Mouse (Mus musculus) lung, embryonic 14.5 days (tissue): ENCODE results near the gene Selenow. TPM values are rescaled to one million over a fixed set of nuclear protein-coding genes. Genes with fewer than 3 reads are reported as not detected.
A peak's percentile ranks its signal among the peaks of the same experiment; 100 is the strongest.

ENCODE experiments used
- ATAC-seq: fragments of 200-750 bp; cut with Nextera tagmentation; 2 replicates; pipeline ENCODE4 v1.8.0; 2017; ENCODE audit warnings: mild to moderate bottlenecking, moderate TSS enrichment, moderate library complexity; ENCODE audit not compliant: insufficient read depth
- DNase-seq: peaks from one replicate; pipeline ENCODE4 v3.0.0-alpha.2; 2015
- H3K27ac ChIP-seq: fragments of 300-500 bp; sonication (generic); 2 replicates; pipeline ENCODE4 v1.5.1; 2014; ENCODE audit warnings: low read depth, mild to moderate bottlenecking, moderate library complexity
- H3K27me3 ChIP-seq: fragments of 300-500 bp; sonication (generic); 2 replicates; pipeline ENCODE4 v1.6.1; 2014; ENCODE audit warnings: low read length, control low read depth; ENCODE audit not compliant: insufficient read depth
- H3K36me3 ChIP-seq: fragments of 300-500 bp; sonication (generic); 2 replicates; pipeline ENCODE4 v1.6.1; 2014; ENCODE audit warnings: control low read depth; ENCODE audit not compliant: insufficient read depth
- H3K4me1 ChIP-seq: fragments of 300-500 bp; sonication (generic); 2 replicates; pipeline ENCODE4 v1.6.1; 2014; ENCODE audit warnings: antibody characterized with exemption, control low read depth; ENCODE audit not compliant: insufficient read depth
- H3K4me2 ChIP-seq: fragments of 300-500 bp; sonication (generic); 2 replicates; pipeline ENCODE4 v1.6.1; 2014; ENCODE audit warnings: mild to moderate bottlenecking
- H3K4me3 ChIP-seq: fragments of 300-500 bp; sonication (generic); 2 replicates; pipeline ENCODE4 v1.5.1; 2014; ENCODE audit warnings: low read depth, low read length
- H3K9ac ChIP-seq: fragments of 300-500 bp; sonication (generic); 2 replicates; pipeline ENCODE4 v1.6.1; 2014
- H3K9me3 ChIP-seq: fragments of 300-500 bp; sonication (generic); 2 replicates; pipeline ENCODE4 v1.6.1; 2016; ENCODE audit warnings: low read depth, low read length, control low read depth
- CTCF ChIP-seq: IDR thresholded peaks from 2 replicates; pipeline ENCODE4 v1.5.1; 2016; ENCODE audit warnings: antibody characterized with exemption, low read depth
- WGBS: fragments of 180-500 bp; shearing (Covaris S2); extraction: QIAGEN DNeasy Blood & Tissue Kit; methylation state at CpG from one replicate; pipeline ENCODE4 v1.1.7; 2014; 5-methylcytosine and 5-hydroxymethylcytosine counted together
- polyA plus RNA-seq: library from polyadenylated mRNA; unstranded; fragments of >200 nt; fragmentation: Nextera tagmentation; extraction: Ambion mirVana; gene quantifications from 2 replicates; pipeline ENCODE4 v1.2.1, GENCODE M21; 2014

The Selenow gene
- polyA plus RNA-seq, 1 experiment from 2014 or later: 909 TPM

DNA sequence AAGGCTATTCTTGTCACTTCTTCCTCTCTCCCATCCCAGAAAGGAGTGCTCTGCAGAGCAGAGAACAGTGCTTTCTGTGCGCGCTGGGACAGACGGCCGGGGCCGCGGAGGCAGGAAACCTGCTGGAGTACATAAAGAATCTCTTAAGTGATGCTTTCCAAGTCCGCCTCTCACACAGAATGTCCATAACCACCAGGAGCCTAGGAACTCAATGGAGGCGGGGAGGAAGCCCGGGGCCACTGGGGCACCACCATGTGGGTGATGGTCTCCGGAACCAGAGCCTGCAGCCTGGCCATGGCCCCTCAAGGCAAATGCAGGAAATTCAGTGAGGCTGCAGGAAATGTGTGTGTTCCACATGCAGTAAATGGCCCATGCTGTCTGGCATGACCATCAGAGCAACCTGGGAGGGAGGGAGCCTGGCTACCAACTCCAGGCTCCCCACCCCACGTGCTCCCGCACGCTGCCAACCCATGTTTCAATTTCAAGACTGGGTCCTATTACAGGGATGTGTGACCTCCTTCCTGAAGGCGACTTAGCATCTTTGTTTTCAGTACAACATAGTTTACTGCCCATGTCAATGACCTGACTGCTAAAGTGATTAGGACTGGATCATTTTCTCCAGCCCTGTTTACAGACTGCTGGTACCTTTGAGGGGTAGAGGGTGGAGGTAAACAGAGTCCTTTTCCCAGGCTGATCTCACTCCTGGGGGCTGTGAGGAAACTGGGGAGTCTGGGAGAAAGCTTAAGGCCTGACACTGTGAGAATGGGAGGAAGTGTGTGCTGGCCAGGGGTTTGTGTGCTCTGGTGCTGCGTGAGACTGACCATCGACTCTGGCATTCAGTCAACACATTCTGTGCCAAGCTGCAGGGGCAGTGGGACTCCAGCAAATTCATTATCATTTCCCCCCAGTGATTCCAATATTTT lies 11.5 kb upstream of the Selenow start:
- ATAC-seq (peak; percentile 44; the same call in 1 of the 2 replicates), DNase-seq (peak; percentile 45)
- H3K9ac ChIP-seq: no peak overlapping the region
- H3K4me3 ChIP-seq: no peak overlapping the region
- H3K36me3 ChIP-seq: peaks cover 26% of the 10 kb centered on the region
- no peaks in the 10 kb centered on the region for H3K4me1 ChIP-seq
- no peak for TF ChIP-seq CTCF
- H3K27ac ChIP-seq: peak overlapping the region; percentile 65; the same call in 1 of the 2 replicates
- no peaks in the 10 kb centered on the region for H3K27me3 ChIP-seq
- 42% methylated on average over 16 of the region's 16 CpGs for WGBS
- H3K4me2 ChIP-seq: no peak overlapping the region
- H3K9me3 ChIP-seq: no peaks in the 10 kb centered on the region

DNA sequence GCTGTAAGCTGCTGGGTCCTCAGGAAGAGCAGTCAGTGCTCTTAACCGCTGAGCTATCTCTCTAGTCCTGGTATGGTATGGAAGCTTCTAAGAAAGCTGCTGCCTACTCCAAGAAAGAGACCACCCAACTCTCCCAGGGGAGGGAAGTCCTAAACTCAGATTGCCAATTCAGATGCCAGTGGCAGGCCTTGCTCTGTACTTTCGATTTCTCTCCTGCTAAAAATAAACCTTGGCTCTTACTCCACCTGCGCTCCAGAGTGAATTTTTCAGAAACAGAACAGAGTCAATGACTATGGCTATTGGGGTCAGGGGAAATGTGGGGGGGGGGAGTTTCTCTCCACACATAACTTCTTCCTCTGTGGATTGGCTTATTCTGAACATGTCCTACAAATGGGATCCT lies 9.4 kb upstream of the Selenow start:
- WGBS: 67% methylated on average over 3 of the region's 3 CpGs
- H3K27ac ChIP-seq: no peak overlapping the region
- no peaks in the 10 kb centered on the region for H3K4me1 ChIP-seq
- H3K36me3 ChIP-seq: peaks cover 5% of the 10 kb centered on the region; the same call in 1 of the 2 replicates
- DNase-seq (no peak), ATAC-seq (no peak)
- H3K9me3 ChIP-seq: no peaks in the 10 kb centered on the region
- H3K9ac ChIP-seq: no peak overlapping the region
- no peaks in the 10 kb centered on the region for H3K27me3 ChIP-seq
- H3K4me2 ChIP-seq: no peak overlapping the region
- no peak overlapping the region for H3K4me3 ChIP-seq
- no peak for TF ChIP-seq CTCF

DNA sequence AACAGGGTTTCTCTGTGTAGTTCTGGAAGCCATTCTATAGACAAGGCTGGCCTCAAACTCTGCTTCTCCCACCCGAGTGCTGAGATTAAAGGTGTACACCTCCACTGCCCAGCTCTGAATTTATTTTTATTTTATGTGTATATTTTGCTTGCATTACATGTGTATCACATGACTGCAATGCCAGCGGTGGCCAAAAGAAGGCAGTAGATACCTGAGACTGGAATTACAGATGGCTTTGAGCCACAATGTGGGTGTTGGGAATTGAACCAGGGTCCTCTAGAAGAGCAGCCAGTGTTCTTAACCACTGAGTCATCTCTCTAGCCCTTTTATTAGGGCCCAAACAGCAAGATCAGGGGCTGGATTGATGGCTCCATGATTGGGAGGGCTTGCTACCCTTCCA lies 8.3 kb upstream of the Selenow start:
- peak; percentile 29 for TF ChIP-seq CTCF
- ATAC-seq (no peak), DNase-seq (no peak)
- Histone ChIP-seq H3K27ac (no peak overlapping the region), H3K4me1 (no peaks in the 10 kb centered on the region), H3K4me2 (no peak overlapping the region), H3K9me3 (no peaks in the 10 kb centered on the region), H3K27me3 (no peaks in the 10 kb centered on the region), H3K4me3 (no peak overlapping the region), H3K9ac (no peak overlapping the region), H3K36me3 (no peaks in the 10 kb centered on the region)
- 59% methylated on average over 2 of the region's 2 CpGs for WGBS

DNA sequence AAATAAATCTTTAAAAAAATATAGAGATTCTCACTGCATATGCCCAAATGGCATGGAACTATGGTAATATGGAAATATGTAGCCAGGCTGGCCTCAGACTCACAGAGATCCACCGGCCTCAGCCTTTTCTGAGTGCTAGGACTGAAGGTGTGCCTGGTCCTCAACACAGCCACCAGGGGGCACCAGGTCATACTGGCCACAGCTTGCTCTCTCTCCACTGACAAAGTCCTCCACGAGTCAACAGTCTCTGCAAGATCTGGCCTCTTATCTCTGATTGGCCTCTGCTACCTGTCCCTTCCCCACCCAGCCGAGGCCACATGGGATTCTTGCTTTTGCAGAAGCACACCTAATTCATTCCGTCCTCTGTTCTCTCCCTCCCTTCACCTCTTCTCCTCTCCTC lies 7.7 kb upstream of the Selenow start:
- H3K4me3 ChIP-seq: no peak overlapping the region
- peak; percentile 75 for TF ChIP-seq CTCF
- ATAC-seq (peak; percentile 36; the same call in 1 of the 2 replicates), DNase-seq (peak; percentile 69)
- H3K27me3 ChIP-seq: no peaks in the 10 kb centered on the region
- H3K9me3 ChIP-seq: no peaks in the 10 kb centered on the region
- no peaks in the 10 kb centered on the region for H3K36me3 ChIP-seq
- no peak overlapping the region for H3K4me2 ChIP-seq
- no peak overlapping the region for H3K27ac ChIP-seq
- H3K4me1 ChIP-seq: no peaks in the 10 kb centered on the region
- H3K9ac ChIP-seq: no peak overlapping the region
- WGBS: 31% methylated on average over 4 of the region's 4 CpGs

DNA sequence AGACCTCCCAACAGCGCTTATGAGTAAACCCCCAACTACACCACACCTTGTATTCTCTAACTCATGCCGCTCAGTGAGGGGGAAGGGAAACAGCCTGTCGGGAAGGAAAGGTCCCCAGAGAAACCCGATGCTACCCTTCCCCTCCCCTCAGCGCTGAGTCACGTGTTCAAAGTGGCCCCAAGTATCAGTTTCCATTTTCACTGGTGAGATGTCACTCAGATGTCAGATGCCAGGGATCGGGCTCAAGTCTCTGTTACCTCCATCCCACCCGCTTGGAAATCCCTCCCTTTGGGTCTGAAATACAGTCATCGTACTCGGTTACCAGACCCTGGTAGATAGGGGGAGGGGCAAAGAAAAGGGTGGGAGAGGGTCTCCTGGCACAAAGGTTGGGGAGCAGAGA lies 406 bp downstream of the Selenow start:
- no peaks in the 10 kb centered on the region for H3K27me3 ChIP-seq
- WGBS: 0% methylated on average over 10 of the region's 10 CpGs
- no peaks in the 10 kb centered on the region for H3K9me3 ChIP-seq
- H3K4me1 ChIP-seq: peaks cover 8% of the 10 kb centered on the region; the same call in 1 of the 2 replicates
- H3K4me2 ChIP-seq: peak overlapping the region; percentile 82
- TF ChIP-seq CTCF: no peak
- peak; percentile 74 for DNase-seq
- H3K27ac ChIP-seq: peak overlapping the region; percentile 84
- H3K36me3 ChIP-seq: peaks cover 28% of the 10 kb centered on the region
- H3K4me3 ChIP-seq: peak overlapping the region; percentile 80
- ATAC-seq: peak; percentile 57
- peak overlapping the region; percentile 83 for H3K9ac ChIP-seq

DNA sequence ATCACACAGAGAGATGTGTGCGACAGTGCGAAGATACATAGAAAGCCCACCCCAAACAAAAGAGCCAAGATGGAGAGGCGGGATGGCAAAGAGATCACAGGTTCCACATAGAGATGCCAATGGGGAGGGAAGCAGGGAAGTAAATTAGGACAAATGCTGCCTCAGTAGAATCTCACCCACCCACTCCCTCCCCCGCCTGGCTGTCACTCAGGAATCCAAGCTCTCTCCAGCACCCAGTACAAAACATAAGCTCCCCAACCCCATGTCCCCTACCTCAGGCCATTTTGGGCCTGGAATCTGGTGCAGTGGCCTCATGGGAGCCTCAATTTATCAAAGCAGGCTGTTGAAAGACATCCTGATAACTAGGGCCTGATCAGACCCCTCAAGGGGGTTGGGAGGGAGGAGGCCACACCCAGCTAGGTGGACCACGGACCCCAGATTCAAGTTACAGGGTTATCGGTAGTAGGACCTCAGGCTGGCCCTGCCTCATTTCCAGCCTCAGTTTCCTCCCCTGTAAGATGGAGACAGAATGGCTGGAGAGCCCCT lies 1.5 kb downstream of the Selenow start:
- TF ChIP-seq CTCF: no peak
- Histone ChIP-seq H3K9me3 (no peaks in the 10 kb centered on the region), H3K36me3 (peaks cover 30% of the 10 kb centered on the region), H3K27ac (no peak overlapping the region), H3K4me3 (peak overlapping the region; percentile 80), H3K4me1 (peaks cover 8% of the 10 kb centered on the region; the same call in 1 of the 2 replicates), H3K9ac (peak overlapping the region; percentile 83), H3K27me3 (no peaks in the 10 kb centered on the region), H3K4me2 (peak overlapping the region; percentile 82)
- ATAC-seq (no peak), DNase-seq (no peak)
- 83% methylated on average over 6 of the region's 6 CpGs for WGBS

DNA sequence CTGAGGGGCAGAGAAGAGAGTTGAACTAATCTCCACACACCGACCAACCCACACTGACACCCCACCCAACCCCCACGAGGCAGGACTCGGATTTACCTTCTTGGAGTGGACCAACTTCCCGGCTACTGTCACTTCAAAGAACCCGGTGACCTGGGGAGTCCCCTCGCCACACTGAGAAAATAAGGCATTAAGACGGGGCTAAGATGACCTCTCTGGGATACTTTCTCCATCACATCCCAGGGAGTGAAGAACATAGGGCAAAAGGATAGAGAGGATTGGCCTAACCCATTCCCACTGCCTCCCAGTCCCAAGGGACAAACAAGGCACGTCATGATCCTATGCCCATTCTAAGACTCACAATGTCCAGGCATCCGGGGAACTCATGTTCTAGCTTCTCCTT lies 2.3 kb downstream of the Selenow start:
- no peaks in the 10 kb centered on the region for H3K9me3 ChIP-seq
- H3K4me2 ChIP-seq: peak overlapping the region; percentile 82
- H3K4me1 ChIP-seq: peaks cover 8% of the 10 kb centered on the region; the same call in 1 of the 2 replicates
- no peak for ATAC-seq
- TF ChIP-seq CTCF: no peak
- no peak overlapping the region for H3K27ac ChIP-seq
- DNase-seq: no peak
- no peaks in the 10 kb centered on the region for H3K27me3 ChIP-seq
- WGBS: 93% methylated on average over 9 of the region's 9 CpGs
- no peak overlapping the region for H3K9ac ChIP-seq
- H3K36me3 ChIP-seq: peaks cover 30% of the 10 kb centered on the region
- H3K4me3 ChIP-seq: peak overlapping the region; percentile 80; the same call in 1 of the 2 replicates
